Mouse (Mus musculus) cerebellum, postnatal 10 days (tissue): Measurements from ENCODE around the gene 9430015G10Rik.
"Not testable (repeated sequence)": the region's sequence is repeated elsewhere in the genome, so short reads cannot be mapped to it uniquely, and the experiment has no call there.

Source experiments
- DNase-seq, 2 experiments: peaks; one replicate each; pipeline ENCODE4 v3.0.0; 2021; ENCODE audit warnings: mixed read lengths in 2 of 2

The 9430015G10Rik gene

GRCm38 (mm10) chr4:156097770-156098366 lies 11.9 kb upstream of the 9430015G10Rik start:
- no peak for DNase-seq

GRCm38 (mm10) chr4:156099427-156099826 lies 10.4 kb upstream of the 9430015G10Rik start:
- no peak for DNase-seq

- DNase-seq = no peak
Measured at GRCm38 (mm10) chr4:156100501-156100900, 9.3 kb upstream of the 9430015G10Rik start.

DNA sequence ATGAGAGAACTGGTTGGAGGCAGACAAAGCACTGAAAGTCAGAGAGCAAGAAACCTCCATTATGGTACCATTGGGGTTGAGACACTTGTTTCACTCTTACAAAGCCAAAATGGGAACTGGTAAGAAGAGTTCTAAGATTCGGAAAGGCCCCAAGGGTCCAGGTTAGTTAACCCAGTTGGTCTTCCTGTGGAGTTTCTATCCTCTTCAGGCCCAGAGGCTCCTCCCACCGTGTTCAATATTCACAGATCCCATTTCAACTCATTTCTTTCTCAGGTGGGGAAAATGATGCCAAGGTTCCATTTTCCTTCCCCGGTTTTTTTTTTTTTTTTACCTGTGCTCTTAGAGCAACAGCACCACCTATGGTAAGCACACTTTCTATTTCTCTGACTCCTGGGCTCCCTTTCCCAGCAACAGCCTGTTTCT lies 8.3 kb upstream of the 9430015G10Rik start:
- DNase-seq = peak; percentile 11 to 37

DNA sequence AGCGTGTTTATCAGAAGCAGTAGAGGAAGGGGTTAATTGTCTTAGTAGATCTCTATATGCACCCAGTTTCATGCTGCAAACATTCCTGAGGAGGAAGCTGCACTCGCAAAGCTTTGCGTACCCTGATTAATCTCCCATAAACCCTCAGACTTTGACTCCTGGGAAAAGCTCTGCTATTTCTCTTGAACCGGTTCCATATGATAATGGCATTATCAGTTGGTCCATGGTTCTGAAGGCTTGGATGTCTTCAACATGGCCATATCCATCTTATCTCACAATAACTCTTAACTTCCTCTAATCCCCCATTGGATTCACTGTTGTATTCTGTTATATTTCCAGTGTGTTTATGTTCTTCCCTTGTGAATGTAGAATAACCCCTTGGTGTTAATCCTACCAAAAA lies 6.4 kb upstream of the 9430015G10Rik start:
- no peak for DNase-seq

- peak; percentile 66 to 68 for DNase-seq
Measured at GRCm38 (mm10) chr4:156108606-156109546, 906 bp upstream of the 9430015G10Rik start.

GRCm38 (mm10) chr4:156124077-156124476 lies 14.3 kb downstream of the 9430015G10Rik start:
- DNase-seq = no peak

GRCm38 (mm10) chr4:156125393-156125792 lies 15.6 kb downstream of the 9430015G10Rik start:
- no peak for DNase-seq

DNA sequence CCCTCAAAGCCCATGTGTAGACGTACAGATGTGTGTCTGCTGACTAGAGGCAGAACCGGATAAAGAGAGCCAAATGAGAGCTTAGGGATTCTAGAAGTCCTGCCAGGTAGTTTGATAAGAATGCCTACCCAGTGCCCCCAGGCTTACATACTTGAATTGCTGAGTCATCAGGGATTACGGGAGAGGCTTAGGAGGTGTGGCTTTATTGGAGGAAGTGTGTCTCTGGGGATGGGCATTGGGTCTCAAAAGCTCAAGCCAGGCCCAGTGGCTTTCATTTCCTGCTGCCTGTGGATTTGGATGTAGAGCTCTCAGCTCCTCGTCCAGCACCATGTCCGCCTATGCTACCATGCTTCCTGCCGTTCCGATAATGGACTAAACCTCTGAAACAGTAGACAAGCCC lies 17.1 kb downstream of the 9430015G10Rik start:
- no peak for DNase-seq

GRCm38 (mm10) chr4:156128746-156129145 lies 19.0 kb downstream of the 9430015G10Rik start:
- no peak for DNase-seq

GRCm38 (mm10) chr4:156130436-156130835 lies 20.7 kb downstream of the 9430015G10Rik start, which contains the start of gene Rnf223:
TSS of gene Rnf223 (plus strand) at chr4:156130513.
- no peak for DNase-seq

DNA sequence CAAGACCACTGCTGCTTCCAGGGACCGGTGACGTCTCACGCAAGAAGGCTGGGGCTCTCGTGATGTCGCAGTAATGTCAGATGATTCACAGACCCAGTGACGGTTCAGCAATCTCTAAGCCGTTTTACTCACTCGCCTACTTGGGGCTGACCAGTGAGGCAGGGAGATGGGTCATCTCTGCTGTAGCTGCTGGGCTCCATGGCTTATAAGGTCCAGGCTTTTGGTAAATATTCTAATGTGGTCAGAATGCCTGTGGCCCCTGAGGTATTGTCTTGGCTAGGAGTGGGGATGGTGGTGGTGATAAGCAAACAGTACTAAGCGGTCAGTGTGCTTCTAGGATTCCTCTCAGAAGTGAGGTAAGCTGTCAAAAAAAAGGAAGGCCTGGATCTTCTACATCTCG lies 21.2 kb downstream of the 9430015G10Rik start:
- no peak for DNase-seq

- DNase-seq = no peak
Measured at GRCm38 (mm10) chr4:156133334-156133733, 23.6 kb downstream of the 9430015G10Rik start.

- DNase-seq = no peak
Measured at GRCm38 (mm10) chr4:156133943-156134605, 24.3 kb downstream of the 9430015G10Rik start.

- no peak for DNase-seq
Measured at GRCm38 (mm10) chr4:156135112-156135511, 25.3 kb downstream of the 9430015G10Rik start.

DNA sequence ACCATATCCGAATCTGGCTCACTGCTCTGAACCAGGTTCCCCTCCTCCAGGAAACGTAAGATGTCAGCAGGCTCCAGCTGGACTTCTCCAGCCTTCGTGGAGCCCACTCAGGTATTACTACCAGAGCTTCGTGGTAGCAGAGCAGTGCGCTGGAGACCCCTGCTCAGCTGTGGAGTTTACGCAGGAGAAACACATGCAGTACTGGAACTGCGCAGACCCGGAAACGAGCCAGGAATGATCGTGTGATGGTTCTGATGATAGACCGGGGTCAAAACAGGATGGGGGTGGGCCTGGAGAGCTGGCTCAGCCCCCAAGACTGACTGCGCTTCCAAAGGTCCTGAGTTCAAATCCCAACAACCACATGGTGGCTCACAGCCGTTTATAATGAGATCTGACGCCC lies 26.0 kb downstream of the 9430015G10Rik start:
- no peak for DNase-seq

DNA sequence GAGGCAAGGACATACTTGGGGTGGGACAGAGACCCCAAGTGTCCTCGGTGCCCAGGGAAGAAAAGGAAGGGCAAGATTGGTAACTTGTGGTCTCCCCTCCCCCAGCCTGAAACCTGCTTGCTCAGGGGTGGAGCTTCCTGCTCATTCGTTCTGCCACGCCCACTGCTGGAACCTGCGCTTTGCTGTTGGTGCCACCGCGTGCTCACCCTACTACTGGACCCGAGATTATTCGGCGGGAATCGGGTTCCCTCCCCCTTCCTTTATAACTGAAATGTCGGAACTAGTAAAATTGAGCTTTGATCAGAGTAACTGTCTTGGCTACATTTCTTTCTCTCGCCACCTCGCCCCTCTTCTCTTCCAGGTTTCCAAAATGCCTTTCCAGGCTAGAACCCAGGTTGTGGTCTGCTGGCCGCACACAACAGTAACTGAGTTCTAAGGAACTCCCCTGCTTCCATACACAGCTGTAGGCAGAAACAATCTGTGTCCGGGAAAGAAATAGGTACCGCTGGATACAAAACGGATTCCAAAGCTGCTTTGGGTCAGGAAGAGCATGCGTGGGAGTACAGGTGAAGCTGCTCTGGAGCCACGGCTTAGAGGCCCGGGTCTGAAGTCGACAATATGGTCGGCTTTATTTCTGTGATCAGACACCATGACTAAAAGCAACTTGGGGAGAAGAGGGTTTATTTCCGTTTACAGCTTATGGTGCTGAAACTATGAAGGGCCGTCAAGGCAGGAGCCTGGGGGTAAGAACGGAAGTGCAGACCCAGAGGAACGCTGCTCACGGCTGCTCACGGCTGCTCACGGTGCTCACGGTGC lies 26.7 kb downstream of the 9430015G10Rik start:
- no peak for DNase-seq

DNA sequence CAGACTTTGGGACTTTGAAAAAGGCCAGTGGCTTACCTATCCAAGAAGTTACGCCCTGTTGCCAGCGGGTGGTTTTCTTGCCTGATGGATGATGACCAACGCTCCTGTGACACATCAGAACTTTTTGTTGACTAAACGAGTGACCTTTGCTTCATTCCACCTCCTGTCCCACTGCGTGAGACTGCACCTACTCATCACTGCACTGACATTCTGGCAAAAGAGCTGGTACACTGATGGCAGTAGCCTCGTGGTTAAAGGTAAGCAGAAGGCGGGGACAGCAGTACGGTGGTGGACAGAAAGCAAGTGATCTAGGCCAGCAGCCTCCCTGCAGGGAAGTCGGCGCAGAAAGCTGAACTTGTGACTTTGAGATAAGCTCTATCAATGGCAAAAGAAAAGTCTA lies 41.1 kb downstream of the 9430015G10Rik start:
- not testable (repeated sequence) for DNase-seq

DNA sequence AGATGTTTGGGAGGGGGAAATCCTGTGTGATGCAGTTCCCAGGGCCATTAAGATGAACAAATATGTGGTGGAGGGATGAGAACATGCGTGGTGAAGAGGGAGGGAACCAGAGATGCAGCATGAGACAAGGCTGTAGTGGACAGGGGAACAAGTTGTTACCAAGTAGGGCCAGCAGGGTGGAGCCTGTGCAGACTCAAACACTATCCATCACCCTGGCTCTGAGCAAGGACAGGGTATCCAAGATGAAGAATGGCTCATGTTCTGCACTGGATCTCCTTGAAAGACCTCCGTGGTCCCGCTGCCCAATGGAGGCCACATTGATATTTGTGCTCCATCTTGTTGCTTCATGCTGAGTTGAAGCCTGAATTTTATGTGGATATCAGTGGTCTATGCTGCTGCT lies 45.0 kb downstream of the 9430015G10Rik start:
- DNase-seq = no peak

DNA sequence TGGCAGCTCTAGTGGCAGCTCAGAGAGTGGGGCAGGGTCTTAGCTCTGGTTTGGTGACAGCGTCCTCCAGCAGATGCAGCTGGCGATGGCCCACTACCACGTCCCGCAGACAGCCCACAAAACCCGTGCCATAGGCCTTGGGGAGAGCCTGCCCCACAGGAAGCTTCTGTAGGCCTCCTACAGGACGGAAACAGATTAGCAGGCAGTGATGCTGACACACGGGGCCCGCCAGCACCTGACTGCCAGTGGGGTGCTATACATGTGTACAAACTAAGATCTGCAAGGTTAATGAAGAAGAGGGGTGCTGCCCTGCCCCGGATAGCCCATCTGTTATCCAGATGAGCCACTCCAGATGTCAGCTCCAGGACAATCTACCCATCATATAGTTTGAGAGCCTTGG lies 56.7 kb downstream of the 9430015G10Rik start:
- DNase-seq = no peak

- DNase-seq = no peak
Measured at GRCm38 (mm10) chr4:156168611-156169010, 58.8 kb downstream of the 9430015G10Rik start.

- DNase-seq = no peak
Measured at GRCm38 (mm10) chr4:156169129-156169528, 59.3 kb downstream of the 9430015G10Rik start.

DNA sequence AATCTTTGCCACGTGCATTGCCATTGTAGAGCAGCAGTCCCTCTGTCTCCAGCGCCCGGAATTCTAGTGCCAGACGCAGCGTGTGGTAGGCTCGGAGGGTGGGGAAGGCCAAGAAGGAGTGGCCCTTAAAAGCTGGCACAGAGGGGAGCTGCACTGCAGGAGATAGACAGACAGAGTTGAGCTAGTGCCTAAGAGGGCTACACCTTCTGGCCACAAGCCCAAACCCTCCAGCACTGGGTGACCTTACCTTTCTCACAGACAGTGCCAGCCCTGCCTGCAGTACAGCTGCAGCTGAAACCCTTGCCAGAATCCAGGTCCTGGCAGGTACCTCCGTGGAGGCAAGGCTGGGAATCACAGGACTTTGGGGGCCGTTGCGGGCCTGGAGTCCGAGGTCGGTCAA lies 62.0 kb downstream of the 9430015G10Rik start:
- no peak for DNase-seq
